Mouse (Mus musculus) midbrain, postnatal 0 days (tissue): Measurements from ENCODE around the gene Zfp687. TPM values are rescaled to one million over a fixed set of nuclear protein-coding genes. Genes with fewer than 3 reads are reported as not detected.
A peak's percentile ranks its signal among the peaks of the same experiment; 100 is the strongest.
"Not testable (repeated sequence)": the region's sequence is repeated elsewhere in the genome, so short reads cannot be mapped to it uniquely, and the experiment has no call there.

Experiments
- ATAC-seq: fragments of 200-750 bp; cut with Nextera tagmentation; 2 replicates; pipeline ENCODE4 v1.8.0; 2017; ENCODE audit warnings: moderate number of reproducible peaks, mild to moderate bottlenecking, moderate TSS enrichment, moderate library complexity; ENCODE audit not compliant: low FRiP score
- DNase-seq: peaks from one replicate; pipeline ENCODE4 v3.0.0-alpha.2; 2015; ENCODE audit warnings: low spot score
- H3K27ac ChIP-seq: fragments of 300-500 bp; sonication (generic); 2 replicates; pipeline ENCODE4 v1.5.1; 2014; ENCODE audit warnings: low read depth, mild to moderate bottlenecking, low read length, mixed read lengths
- H3K27me3 ChIP-seq: fragments of 300-500 bp; sonication (generic); 2 replicates; pipeline ENCODE4 v1.6.1; 2014; ENCODE audit warnings: low read length, control low read depth, mixed read lengths; ENCODE audit not compliant: insufficient read depth
- H3K36me3 ChIP-seq: fragments of 300-500 bp; sonication (generic); 2 replicates; pipeline ENCODE4 v1.6.1; 2014; ENCODE audit warnings: low read length, control low read depth, mixed read lengths; ENCODE audit not compliant: insufficient read depth
- H3K4me1 ChIP-seq: fragments of 300-500 bp; sonication (generic); 2 replicates; pipeline ENCODE4 v1.6.1; 2014; ENCODE audit warnings: mild to moderate bottlenecking, control low read depth, antibody characterized with exemption, low read length, mixed read lengths; ENCODE audit not compliant: insufficient read depth
- H3K4me2 ChIP-seq: fragments of 300-500 bp; sonication (generic); 2 replicates; pipeline ENCODE4 v1.6.1; 2014; ENCODE audit warnings: low read depth, mild to moderate bottlenecking, low read length, mixed read lengths; ENCODE audit not compliant: poor library complexity, severe bottlenecking
- H3K4me3 ChIP-seq: fragments of 300-500 bp; sonication (generic); 2 replicates; pipeline ENCODE4 v1.5.1; 2014; ENCODE audit warnings: low read depth, mild to moderate bottlenecking, low read length, moderate library complexity
- H3K9ac ChIP-seq: fragments of 300-500 bp; sonication (generic); replicated peaks from 2 replicates; pipeline ENCODE4 v1.6.1; 2014; ENCODE audit warnings: mild to moderate bottlenecking, low read length, moderate library complexity, mixed read lengths; ENCODE audit not compliant: poor library complexity, severe bottlenecking
- H3K9me3 ChIP-seq: fragments of 300-500 bp; sonication (generic); 2 replicates; pipeline ENCODE4 v1.6.1; 2016; ENCODE audit warnings: low read length, control low read depth
- CTCF ChIP-seq: IDR thresholded peaks from 2 replicates; pipeline ENCODE4 v1.5.1; 2016; ENCODE audit warnings: antibody characterized with exemption, mild to moderate bottlenecking
- WGBS: fragments of 180-500 bp; shearing (Covaris S2); extraction: QIAGEN DNeasy Blood & Tissue Kit; methylation state at CpG from one replicate; pipeline ENCODE4 v1.1.7; 2014; 5-methylcytosine and 5-hydroxymethylcytosine counted together
- polyA plus RNA-seq: library from polyadenylated mRNA; unstranded; fragments of >200 nt; fragmentation: Nextera tagmentation; extraction: Ambion mirVana; gene quantifications from 2 replicates; pipeline ENCODE4 v1.2.1, GENCODE M21; 2015
- total RNA-seq: library from RNA; depleted of rRNA; stranded (reverse); fragments of >200 nt; gene quantifications from 2 replicates; pipeline ENCODE4 v1.2.3, GENCODE M21; 2014

The Zfp687 gene
- total and polyA plus RNA-seq, 2 experiments from 2014 or later: 15.6 to 30.0 TPM

DNA sequence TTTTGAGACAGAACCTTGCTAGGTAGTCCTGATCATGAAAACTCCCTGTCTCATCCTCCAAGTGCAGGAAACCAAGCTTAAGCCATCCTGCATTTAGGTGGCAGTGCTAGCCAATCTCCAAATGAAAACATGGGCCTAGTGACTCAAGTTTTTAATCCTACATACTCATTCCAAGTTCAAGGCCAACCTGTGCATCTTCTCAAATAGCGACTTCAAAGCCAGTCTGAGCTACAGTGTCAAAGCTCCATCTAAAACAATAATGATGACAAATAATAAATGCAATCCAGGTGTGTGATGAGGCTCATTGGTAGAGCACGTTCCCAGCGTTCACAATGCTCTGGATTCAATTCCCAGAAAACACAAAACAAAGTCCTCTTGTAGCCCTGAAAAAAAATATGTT is 26.4 kb upstream of the Zfp687 start:
- no peaks in the 10 kb centered on the region for H3K27me3 ChIP-seq
- H3K9me3 ChIP-seq: no peaks in the 10 kb centered on the region
- no peak for TF ChIP-seq CTCF
- 22% methylated on average over 3 of the region's 3 CpGs for WGBS
- H3K4me2 ChIP-seq: peak overlapping the region; percentile 69
- ATAC-seq: no peak
- H3K4me1 ChIP-seq: no peaks in the 10 kb centered on the region; the same call in 1 of the 2 replicates
- H3K36me3 ChIP-seq: peaks cover 7% of the 10 kb centered on the region
- H3K4me3 ChIP-seq: peak overlapping the region; percentile 73
- no peak overlapping the region for H3K27ac ChIP-seq
- no peak for DNase-seq
- H3K9ac ChIP-seq: peak overlapping the region; percentile 80

GRCm38 (mm10) chr3:95029953-95030352 is 14.7 kb upstream of the Zfp687 start:
- Histone ChIP-seq H3K4me1 (no peaks in the 10 kb centered on the region), H3K4me3 (no peak overlapping the region), H3K27ac (no peak overlapping the region), H3K9ac (no peak overlapping the region), H3K36me3 (peaks cover 30% of the 10 kb centered on the region), H3K4me2 (no peak overlapping the region), H3K9me3 (no peaks in the 10 kb centered on the region), H3K27me3 (no peaks in the 10 kb centered on the region)
- TF ChIP-seq CTCF: peak; percentile 21
- 77% methylated on average over 3 of the region's 3 CpGs for WGBS
- ATAC-seq (no peak), DNase-seq (no peak)

GRCm38 (mm10) chr3:95029291-95029827 is 14.1 kb upstream of the Zfp687 start:
- H3K9ac ChIP-seq, H3K4me3 ChIP-seq, H3K27ac ChIP-seq, H3K27me3 ChIP-seq, DNase-seq, H3K4me1 ChIP-seq, H3K4me2 ChIP-seq, H3K9me3 ChIP-seq, ATAC-seq: not testable (repeated sequence)
- 69% methylated on average over 3 of the region's 3 CpGs for WGBS
- H3K36me3 ChIP-seq: peaks cover 26% of the 10 kb centered on the region

DNA sequence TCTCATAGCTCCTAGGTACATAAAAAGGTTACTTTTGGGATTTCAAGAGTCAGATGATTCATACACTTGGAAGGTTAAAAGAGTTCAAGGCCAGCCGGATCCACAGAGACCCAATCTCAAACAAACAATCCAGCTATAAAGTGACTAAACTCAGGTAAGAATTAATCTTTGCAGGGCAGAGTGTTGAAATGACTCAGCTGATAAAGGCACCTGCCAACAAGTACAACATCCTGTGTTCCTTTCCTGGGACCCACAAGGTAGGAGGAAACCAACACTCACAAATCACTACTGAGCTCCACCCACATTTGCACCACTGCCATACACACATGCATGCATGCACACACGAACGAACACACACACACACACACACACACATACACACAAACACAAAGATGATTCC is 13.4 kb upstream of the Zfp687 start:
- H3K27me3 ChIP-seq: no peaks in the 10 kb centered on the region
- H3K4me2 ChIP-seq: no peak overlapping the region
- no peak overlapping the region for H3K4me3 ChIP-seq
- H3K9me3 ChIP-seq: no peaks in the 10 kb centered on the region
- no peak overlapping the region for H3K27ac ChIP-seq
- DNase-seq: no peak
- ATAC-seq: no peak
- H3K4me1 ChIP-seq: no peaks in the 10 kb centered on the region
- WGBS: 91% methylated on average over 3 of the region's 3 CpGs
- no peak overlapping the region for H3K9ac ChIP-seq
- H3K36me3 ChIP-seq: peaks cover 19% of the 10 kb centered on the region
- no peak for TF ChIP-seq CTCF

- TF ChIP-seq CTCF: no peak
- no peak overlapping the region for H3K4me2 ChIP-seq
- DNase-seq: no peak
- H3K9ac ChIP-seq: no peak overlapping the region
- no peak for ATAC-seq
- no peak overlapping the region for H3K4me3 ChIP-seq
- no peaks in the 10 kb centered on the region for H3K27me3 ChIP-seq
- H3K36me3 ChIP-seq: peaks cover 10% of the 10 kb centered on the region
- H3K27ac ChIP-seq: no peak overlapping the region
- 69% methylated on average over 5 of the region's 5 CpGs for WGBS
- no peaks in the 10 kb centered on the region for H3K4me1 ChIP-seq
- H3K9me3 ChIP-seq: no peaks in the 10 kb centered on the region
Measured at GRCm38 (mm10) chr3:95027701-95028100, 12.5 kb upstream of the Zfp687 start.

GRCm38 (mm10) chr3:95027057-95027645 is 11.9 kb upstream of the Zfp687 start:
- DNase-seq (no peak), ATAC-seq (no peak)
- Histone ChIP-seq H3K36me3 (peaks cover 6% of the 10 kb centered on the region), H3K9me3 (no peaks in the 10 kb centered on the region), H3K4me3 (no peak overlapping the region), H3K4me2 (no peak overlapping the region), H3K27me3 (no peaks in the 10 kb centered on the region), H3K27ac (no peak overlapping the region), H3K9ac (no peak overlapping the region), H3K4me1 (no peaks in the 10 kb centered on the region)
- no peak for TF ChIP-seq CTCF
- WGBS: 48% methylated on average over 5 of the region's 5 CpGs
